23 mouse cellular contexts compared by ENCODE assay signal in the genomic region with DNA sequence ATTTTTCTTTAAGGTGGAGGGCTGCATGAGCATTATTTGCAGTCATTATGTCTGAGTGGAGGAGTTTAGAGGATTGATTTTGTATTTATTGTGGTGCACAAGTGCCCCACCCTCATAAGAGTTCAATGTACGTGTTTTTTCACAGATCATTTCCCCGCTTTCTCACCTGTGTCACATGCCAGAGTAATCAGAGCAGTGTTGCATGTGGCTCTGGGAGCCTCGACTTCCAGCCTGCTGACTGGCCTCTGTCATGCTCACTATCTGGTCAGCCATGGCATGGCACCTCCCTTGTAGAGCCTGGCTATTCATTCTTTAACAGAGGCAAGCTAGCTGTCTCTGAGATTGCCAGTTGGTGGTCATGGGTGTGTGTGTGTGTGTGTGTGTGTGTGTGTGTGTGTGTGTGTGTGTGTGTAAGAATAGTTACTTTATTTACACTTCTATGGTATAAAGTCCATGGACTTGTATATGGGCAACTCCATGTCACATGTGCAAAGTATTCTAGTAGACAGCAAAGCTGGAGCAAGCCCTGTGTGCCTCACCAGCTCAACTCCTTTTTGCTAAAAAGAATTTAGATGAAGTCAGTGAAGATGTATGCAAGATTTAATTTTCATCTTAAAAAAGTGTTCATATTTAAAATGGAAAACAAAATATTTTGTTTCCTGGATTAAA. TPM values are rescaled to one million over a fixed set of nuclear protein-coding genes. Genes with fewer than 3 reads are reported as not detected.
DNase-seq lines count a peak whose midpoint lies in the region; ATAC-seq lines count a peak whose summit lies in the region.
"Had no signal": no experiment of that assay in that cellular context is flagged by ENCODE, and none has a peak within 500 bp of the region (broad histone marks: within the 10 kb centered on the region; RNA-seq: fewer than 3 reads in every experiment).

No protein-coding gene starts in this region.

- H3K27me3 ChIP-seq in liver, embryonic 11.5 days (replicated peaks; ENCODE audit: control insufficient read depth, insufficient read depth, low read length): no peaks in the 10 kb centered on the region
- no peaks in the 10 kb centered on the region for H3K27me3 ChIP-seq in intestine, embryonic 14.5 days (replicated peaks; ENCODE audit: control insufficient read depth, insufficient read depth, low read length)
- no peaks in the 10 kb centered on the region for H3K27me3 ChIP-seq in intestine, embryonic 15.5 days (replicated peaks)
- no peaks in the 10 kb centered on the region for H3K27me3 ChIP-seq in limb, embryonic 10.5 days (ENCODE audit: low read depth, poor library complexity, severe bottlenecking)
- no peaks in the 10 kb centered on the region for H3K27me3 ChIP-seq in hindbrain, embryonic 11.5 days (ENCODE audit: control insufficient read depth, insufficient read depth, low read length)
- H3K27me3 ChIP-seq: forebrain, embryonic 13.5 days; heart, embryonic 13.5 days had no signal

- peak; percentile 9 for DNase-seq in liver, embryonic 11.5 days (ENCODE audit: low spot score)
- no peak for DNase-seq in liver
- DNase-seq in intestine, embryonic 14.5 days (ENCODE audit: low spot score): peak; percentile 27
- peak; percentile 18 for DNase-seq in limb, embryonic 10.5 days (ENCODE audit: low spot score)
- DNase-seq in layer of hippocampus, adult 8-10 months (ENCODE audit: low spot score in 2 of 2): no peak
- no peak for DNase-seq in cerebellum, postnatal 10 days
- no peak for DNase-seq in hindbrain, embryonic 11.5 days (ENCODE audit: low spot score)
- DNase-seq: adrenal gland, adult 2 months; adrenal gland, postnatal 25 days; cerebellum, adult 11-12 months; cerebellum, adult 8-10 months; cerebellum, postnatal 14 days; gastrocnemius, postnatal 25 days had no signal

- WGBS in liver, embryonic 11.5 days: 77% methylated on average over 3 of the region's 3 CpGs
- 72% methylated on average over 3 of the region's 3 CpGs for WGBS in intestine, embryonic 14.5 days
- WGBS in intestine, embryonic 15.5 days: 60% methylated on average over 3 of the region's 3 CpGs
- WGBS in limb, embryonic 10.5 days: 82% methylated on average over 3 of the region's 3 CpGs
- WGBS in hindbrain, embryonic 11.5 days: 78% methylated on average over 3 of the region's 3 CpGs

- no peak overlapping the region for H3K27ac ChIP-seq in liver, embryonic 11.5 days (ENCODE audit: low read depth, low read length)
- no peak overlapping the region for H3K27ac ChIP-seq in intestine, embryonic 14.5 days (ENCODE audit: low read depth)
- no peak overlapping the region for H3K27ac ChIP-seq in intestine, embryonic 15.5 days
- no peak overlapping the region for H3K27ac ChIP-seq in limb, embryonic 10.5 days
- H3K27ac ChIP-seq in hindbrain, embryonic 11.5 days (ENCODE audit: low read depth, low read length): no peak overlapping the region
- H3K27ac ChIP-seq: forebrain, embryonic 10.5 days; forebrain, embryonic 13.5 days; heart, adult 2 months; heart, embryonic 10.5 days; heart, embryonic 13.5 days; hindbrain, embryonic 14.5 days; hindbrain, postnatal 0 days had no signal

- H3K4me1 ChIP-seq in liver, embryonic 11.5 days (replicated peaks; ENCODE audit: control insufficient read depth, insufficient read depth, low read length): no peaks in the 10 kb centered on the region
- H3K4me1 ChIP-seq in intestine, embryonic 14.5 days (replicated peaks; ENCODE audit: control insufficient read depth, insufficient read depth, low read length): no peaks in the 10 kb centered on the region
- no peaks in the 10 kb centered on the region for H3K4me1 ChIP-seq in intestine, embryonic 15.5 days (replicated peaks)
- H3K4me1 ChIP-seq in limb, embryonic 10.5 days: no peaks in the 10 kb centered on the region
- 0 out of 2 replicates have a peak, but pooled peaks cover 2% of the 10 kb centered on the region for H3K4me1 ChIP-seq in hindbrain, embryonic 11.5 days (replicated peaks; ENCODE audit: control insufficient read depth, insufficient read depth, low read length)
- H3K4me1 ChIP-seq: heart, embryonic 13.5 days had no signal

- H3K4me2 ChIP-seq in liver, embryonic 11.5 days: no peak overlapping the region
- no peak overlapping the region for H3K4me2 ChIP-seq in intestine, embryonic 14.5 days (ENCODE audit: low read length)
- no peak overlapping the region for H3K4me2 ChIP-seq in intestine, embryonic 15.5 days (replicated peaks)
- H3K4me2 ChIP-seq in hindbrain, embryonic 11.5 days (replicated peaks; ENCODE audit: low read depth, low read length): no peak overlapping the region
- H3K4me2 ChIP-seq: forebrain, embryonic 13.5 days; heart, embryonic 13.5 days; hindbrain, embryonic 14.5 days had no signal

- H3K9me3 ChIP-seq in liver, embryonic 11.5 days (ENCODE audit: control insufficient read depth, low read length): no peaks in the 10 kb centered on the region
- H3K9me3 ChIP-seq in intestine, embryonic 14.5 days (ENCODE audit: control insufficient read depth, low read length): no peaks in the 10 kb centered on the region
- no peaks in the 10 kb centered on the region for H3K9me3 ChIP-seq in intestine, embryonic 15.5 days
- no peaks in the 10 kb centered on the region for H3K9me3 ChIP-seq in limb, embryonic 10.5 days (replicated peaks)
- no peaks in the 10 kb centered on the region for H3K9me3 ChIP-seq in hindbrain, embryonic 11.5 days (ENCODE audit: control insufficient read depth, low read length)
- H3K9me3 ChIP-seq: forebrain, embryonic 10.5 days; forebrain, embryonic 13.5 days; heart, embryonic 10.5 days; heart, embryonic 13.5 days had no signal

- no peak for ATAC-seq in liver, embryonic 11.5 days (replicated peaks; ENCODE audit: low FRiP score)
- ATAC-seq in intestine, embryonic 14.5 days (replicated peaks; ENCODE audit: low FRiP score, low TSS enrichment, low read depth): no peak
- ATAC-seq in intestine, embryonic 15.5 days: peak; percentile 76
- no peak for ATAC-seq in hindbrain, embryonic 11.5 days (ENCODE audit: low FRiP score)
- ATAC-seq: CD4-positive, CD25-positive, alpha-beta regulatory T cell, adult 4 months; forebrain, embryonic 13.5 days; forebrain, embryonic 16.5 days; hindbrain, postnatal 0 days had no signal

- H3K9ac ChIP-seq in liver, embryonic 11.5 days (ENCODE audit: low read depth, low read length): no peak overlapping the region
- H3K9ac ChIP-seq in intestine, embryonic 14.5 days (ENCODE audit: low read length): no peak overlapping the region
- H3K9ac ChIP-seq in intestine, embryonic 15.5 days: no peak overlapping the region
- H3K9ac ChIP-seq in hindbrain, embryonic 11.5 days (ENCODE audit: low read depth, low read length): no peak overlapping the region
- H3K9ac ChIP-seq: forebrain, embryonic 13.5 days; heart, embryonic 13.5 days; hindbrain, embryonic 14.5 days had no signal

- no peak overlapping the region for H3K4me3 ChIP-seq in liver, embryonic 11.5 days (ENCODE audit: low read depth, low read length)
- no peak overlapping the region for H3K4me3 ChIP-seq in intestine, embryonic 14.5 days (ENCODE audit: low read depth, low read length)
- no peak overlapping the region for H3K4me3 ChIP-seq in intestine, embryonic 15.5 days (replicated peaks)
- H3K4me3 ChIP-seq in limb, embryonic 10.5 days: no peak overlapping the region
- no peak overlapping the region for H3K4me3 ChIP-seq in hindbrain, embryonic 11.5 days (ENCODE audit: low read depth, low read length)
- H3K4me3 ChIP-seq: forebrain, embryonic 10.5 days; forebrain, embryonic 13.5 days; heart, adult 2 months; heart, embryonic 10.5 days; heart, embryonic 13.5 days had no signal

- H3K36me3 ChIP-seq in liver, embryonic 11.5 days (ENCODE audit: control insufficient read depth, insufficient read depth, low read length): no peaks in the 10 kb centered on the region; the same call in 1 of the 2 replicates
- 0 out of 2 replicates have a peak, but pooled peaks cover 4% of the 10 kb centered on the region for H3K36me3 ChIP-seq in intestine, embryonic 14.5 days (ENCODE audit: control insufficient read depth, insufficient read depth, low read length)
- H3K36me3 ChIP-seq in intestine, embryonic 15.5 days: no peaks in the 10 kb centered on the region
- H3K36me3 ChIP-seq in limb, embryonic 10.5 days: no peaks in the 10 kb centered on the region
- no peaks in the 10 kb centered on the region for H3K36me3 ChIP-seq in hindbrain, embryonic 11.5 days (ENCODE audit: control insufficient read depth, insufficient read depth, low read length)
- H3K36me3 ChIP-seq: forebrain, embryonic 10.5 days had no signal

RNA-seq across cellular contexts. Expression of a gene that starts 54.5 kb away (rescaled TPM):
- polyA plus RNA-seq in liver, embryonic 11.5 days (2014; fragmentation: Nextera tagmentation; extraction: Ambion mirVana): 25.8 and 30.0 TPM in 2 replicates
- polyA plus RNA-seq in intestine, embryonic 14.5 days (2014; fragmentation: Nextera tagmentation; extraction: Ambion mirVana): 31.4 and 38.8 TPM in 2 replicates
- polyA plus RNA-seq in intestine, embryonic 15.5 days (2015; fragmentation: Nextera tagmentation; extraction: Ambion mirVana): 31.0 and 31.4 TPM in 2 replicates
- polyA plus RNA-seq in limb, embryonic 10.5 days (2016; fragmentation: Nextera tagmentation; extraction: Ambion mirVana): 27.3 and 29.2 TPM in 2 replicates
- 10 to 100 TPM; 52.6 to 61.9 (median 60.6) TPM for total RNA-seq in layer of hippocampus, adult 8-10 months (2022)
- 31.0 and 33.3 TPM in 2 replicates for polyA plus RNA-seq in hindbrain, embryonic 11.5 days (2014; fragmentation: Nextera tagmentation; extraction: Ambion mirVana)

Comparison
In these comparisons a context has a peak if more than half of its experiments do, and no peak if none do; other contexts are left out.
1. DNase-seq: peak in liver, embryonic 11.5 days (single experiment), intestine, embryonic 14.5 days (single experiment) and limb, embryonic 10.5 days (single experiment); none in liver (single experiment), layer of hippocampus, adult 8-10 months (0 of 2), cerebellum, postnatal 10 days (0 of 2) and hindbrain, embryonic 11.5 days (single experiment).